Mouse (Mus musculus) right cerebral cortex, postnatal 36 days (tissue): ENCODE measurements around the gene Olfr986.
A peak's percentile ranks its signal among the peaks of the same experiment; 100 is the strongest.
"Not testable (repeated sequence)": the region's sequence is repeated elsewhere in the genome, so short reads cannot be mapped to it uniquely, and the experiment has no call there.

Experiments used
- DNase-seq, 2 experiments: peaks; one replicate each; pipeline ENCODE4 v3.0.0; 2022; ENCODE audit warnings: low spot score in 2 of 2, mixed read lengths in 1 of 2

The Olfr986 gene

DNA sequence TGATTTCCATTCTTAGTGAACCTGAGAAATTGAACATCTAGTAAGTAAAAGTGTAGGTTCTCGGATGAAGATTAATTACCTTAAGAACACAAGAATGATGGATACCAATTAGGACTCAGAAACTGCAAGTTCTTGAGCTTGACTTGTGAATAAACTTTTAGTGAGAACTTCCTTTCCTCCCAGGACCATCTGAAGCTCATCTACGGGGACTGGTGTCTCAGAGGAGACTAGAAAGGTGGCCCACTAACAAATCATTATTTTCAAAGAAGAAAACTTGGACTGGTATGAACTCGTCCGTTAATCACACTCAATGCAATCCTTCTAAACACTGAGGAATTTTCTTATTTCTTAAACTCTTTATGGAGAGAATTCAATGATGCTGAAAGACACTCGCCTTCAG lies at the start of gene Olfr986:
Gene Olfr986 (plus strand): TSS at position 301 of the 400 bp plus-strand sequence.
- DNase-seq, result no peak

DNA sequence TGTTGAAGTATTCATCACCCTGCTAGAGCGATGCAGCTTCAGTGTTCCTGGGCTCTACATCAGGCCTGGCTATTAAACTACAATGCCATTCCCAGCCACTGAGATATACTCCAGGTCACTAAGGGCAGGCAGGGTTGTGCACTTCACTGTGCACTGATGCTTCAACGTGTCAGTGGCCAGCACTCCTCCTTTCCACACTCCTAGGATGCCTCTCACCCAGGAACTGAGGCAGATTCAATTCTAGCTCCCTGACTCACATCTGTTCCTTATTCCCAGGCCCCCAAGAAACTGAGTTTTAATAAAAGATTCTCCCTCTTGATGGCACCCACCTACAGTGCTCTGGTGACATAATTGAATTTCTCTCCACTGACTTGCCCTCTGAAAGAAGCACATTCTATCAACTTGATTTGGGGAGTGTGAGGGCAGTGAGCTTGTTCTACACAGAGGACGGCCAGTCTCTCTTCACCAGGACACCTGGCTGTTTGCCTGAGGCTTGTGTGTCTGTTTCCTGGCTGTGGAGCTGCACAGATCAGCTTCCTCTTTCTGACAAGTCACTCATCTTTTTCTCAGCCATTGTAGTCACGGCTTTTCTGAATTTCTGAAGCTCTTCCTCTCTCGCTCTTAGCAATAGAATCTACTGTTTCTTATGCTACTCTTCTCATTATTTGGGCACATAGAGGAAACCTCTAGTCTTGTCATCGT lies 43.6 kb upstream of the Olfr986 start:
- no peak for DNase-seq

DNA sequence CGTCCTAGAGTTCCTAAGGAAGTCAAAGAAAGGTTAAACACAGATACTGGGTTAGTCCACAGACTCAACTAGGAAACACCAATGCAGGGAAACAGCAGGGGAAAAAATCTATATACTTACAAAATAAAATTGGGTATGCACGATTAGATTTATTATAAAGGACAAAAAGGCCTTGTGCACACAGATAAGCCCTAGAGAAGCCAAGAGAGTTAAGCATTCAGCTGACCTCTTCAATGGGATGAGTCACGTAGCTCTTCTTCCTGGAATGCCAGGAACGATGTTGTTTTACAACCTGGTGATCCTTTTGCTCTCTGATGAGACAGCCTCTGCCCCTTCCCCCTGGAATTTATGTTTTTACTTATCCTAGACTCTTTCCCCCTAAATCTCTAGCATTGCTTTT lies 41.2 kb upstream of the Olfr986 start:
- no peak for DNase-seq

DNA sequence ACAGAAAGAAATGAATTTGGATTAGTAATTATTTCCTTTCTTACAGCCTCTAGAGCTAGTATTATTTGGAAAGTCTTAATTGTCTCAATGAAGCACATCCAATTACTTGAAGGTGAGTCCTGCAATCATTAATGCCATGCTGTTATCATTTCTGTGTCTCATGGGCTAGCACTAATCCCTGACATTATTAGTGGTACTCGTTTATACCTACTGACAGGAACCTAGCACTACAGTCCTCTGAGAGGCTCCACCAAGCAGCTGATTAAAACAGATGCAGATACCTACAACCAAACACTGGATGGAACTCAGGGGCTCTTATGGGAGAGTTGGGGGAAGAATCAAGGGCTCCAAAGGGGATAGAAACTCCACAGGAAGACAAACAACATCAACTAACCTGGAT lies 39.2 kb upstream of the Olfr986 start:
- no peak for DNase-seq

DNA sequence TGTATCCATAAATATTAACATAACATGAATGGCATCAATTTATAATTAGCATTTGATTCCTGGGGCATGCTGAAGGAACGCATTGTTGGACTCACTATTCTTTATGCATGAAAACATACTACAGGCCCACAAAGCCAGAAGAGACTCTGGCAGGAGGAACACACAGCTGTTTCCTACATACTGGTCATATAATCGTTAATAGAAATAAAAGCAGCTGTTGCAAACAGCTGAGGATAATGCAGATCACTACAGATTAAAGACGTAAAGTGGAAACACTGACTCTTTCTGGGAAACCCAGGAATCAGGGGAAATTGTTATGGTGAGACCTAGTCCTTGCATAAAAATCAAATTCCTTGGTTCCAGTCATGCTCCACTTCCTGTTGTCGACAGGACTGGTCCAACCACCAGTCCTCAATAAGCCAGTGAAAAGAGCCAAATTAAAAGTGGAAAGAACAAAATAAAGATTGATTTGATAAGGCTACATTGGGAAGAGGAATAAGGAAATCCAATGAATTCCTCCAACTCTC lies 25.5 kb upstream of the Olfr986 start:
- no peak for DNase-seq

DNA sequence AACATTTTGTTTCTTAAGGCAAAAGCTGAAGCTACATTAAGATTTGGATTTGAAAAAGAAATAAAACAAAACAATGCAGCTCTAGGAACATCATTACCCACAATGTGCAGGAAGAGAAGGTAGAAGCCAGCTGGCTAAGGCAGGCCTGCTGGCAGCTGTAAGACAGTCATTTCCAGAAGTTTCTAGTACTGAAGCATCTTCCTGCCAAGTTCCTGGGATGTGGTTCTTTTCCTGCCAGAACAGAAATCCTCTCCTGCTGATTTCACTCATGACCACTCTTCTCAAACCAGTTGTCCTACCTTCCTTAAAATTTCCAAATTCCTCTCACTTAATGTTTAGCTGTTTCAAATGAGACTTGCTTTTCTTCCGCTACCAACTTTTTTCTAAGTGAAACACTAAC lies 14.3 kb upstream of the Olfr986 start:
- no peak for DNase-seq

DNA sequence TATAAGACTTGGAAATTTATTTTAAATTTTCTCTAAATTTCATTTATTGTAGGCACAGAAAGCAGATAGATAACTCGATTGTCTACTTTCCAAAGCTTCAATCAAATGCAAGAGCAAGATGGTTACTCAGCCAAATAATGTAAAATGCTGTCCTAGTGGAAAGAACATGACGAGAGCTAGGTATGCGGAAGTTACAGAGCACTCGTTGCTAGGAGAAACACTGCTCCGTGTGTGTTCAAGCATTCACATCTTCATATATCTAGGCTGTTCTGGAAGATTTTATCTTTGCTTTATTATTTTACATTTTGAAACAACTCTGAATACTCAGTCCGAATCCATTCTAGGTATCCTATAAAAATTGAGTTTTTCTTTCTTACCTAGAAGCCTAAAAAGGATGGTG lies 3.7 kb upstream of the Olfr986 start:
- DNase-seq, result no peak

DNA sequence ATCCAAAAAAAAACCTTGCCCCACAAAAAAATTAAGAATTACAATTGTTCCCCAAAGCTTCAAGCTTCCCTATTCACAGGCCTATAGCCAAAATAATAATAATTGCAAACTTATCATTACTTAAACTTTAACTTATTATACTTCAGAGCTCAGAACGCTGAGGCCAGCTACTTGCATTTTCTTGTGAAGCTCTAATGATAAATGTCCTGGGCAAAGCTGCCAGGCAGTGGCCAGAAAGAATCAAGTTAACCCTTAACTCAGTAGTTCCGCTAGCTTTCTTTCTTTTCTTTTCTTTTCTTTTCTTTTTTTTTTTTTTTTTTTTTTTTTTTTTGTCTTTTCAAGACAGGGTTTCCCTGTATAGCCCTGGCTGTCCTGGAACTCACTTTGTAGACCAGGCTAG lies 4.4 kb downstream of the Olfr986 start:
- not testable (repeated sequence) for DNase-seq

DNA sequence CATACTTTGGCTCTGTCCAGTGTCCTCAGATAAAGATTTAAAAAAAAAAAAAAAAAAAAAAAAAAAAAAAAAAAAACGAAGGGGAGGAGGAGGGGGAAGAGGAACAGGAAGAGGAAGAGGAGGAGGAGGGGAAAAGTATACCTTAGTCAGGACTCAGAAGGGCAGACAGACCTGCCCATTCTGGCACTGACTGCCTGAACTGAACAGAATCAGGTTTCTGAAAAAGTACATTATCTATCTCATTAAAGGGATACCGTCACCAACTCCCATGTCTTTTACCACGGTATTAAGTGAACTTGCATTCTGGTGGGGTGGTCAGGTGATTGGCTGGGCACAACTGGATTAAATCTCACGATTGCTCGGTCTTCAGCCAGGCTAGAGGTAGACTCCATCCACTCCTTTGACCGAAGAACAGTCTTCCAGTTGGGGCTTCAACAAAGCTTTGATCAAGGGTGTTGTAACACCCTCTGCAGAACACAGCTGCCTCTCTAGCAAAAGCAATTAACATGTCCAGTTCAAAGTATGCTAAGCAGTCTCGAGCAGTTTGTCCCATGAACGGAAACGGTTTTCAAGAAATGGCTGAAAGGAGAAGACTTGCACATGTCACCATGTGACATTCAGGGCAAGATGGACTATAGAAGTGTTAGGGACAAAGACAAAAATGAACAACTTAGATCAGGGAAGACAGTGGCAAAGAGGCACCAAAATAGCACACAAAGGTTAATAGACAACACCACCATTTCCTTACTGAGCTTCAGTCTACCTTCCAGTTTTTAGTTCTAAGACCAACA lies 10.6 kb downstream of the Olfr986 start:
- DNase-seq, result no peak

DNA sequence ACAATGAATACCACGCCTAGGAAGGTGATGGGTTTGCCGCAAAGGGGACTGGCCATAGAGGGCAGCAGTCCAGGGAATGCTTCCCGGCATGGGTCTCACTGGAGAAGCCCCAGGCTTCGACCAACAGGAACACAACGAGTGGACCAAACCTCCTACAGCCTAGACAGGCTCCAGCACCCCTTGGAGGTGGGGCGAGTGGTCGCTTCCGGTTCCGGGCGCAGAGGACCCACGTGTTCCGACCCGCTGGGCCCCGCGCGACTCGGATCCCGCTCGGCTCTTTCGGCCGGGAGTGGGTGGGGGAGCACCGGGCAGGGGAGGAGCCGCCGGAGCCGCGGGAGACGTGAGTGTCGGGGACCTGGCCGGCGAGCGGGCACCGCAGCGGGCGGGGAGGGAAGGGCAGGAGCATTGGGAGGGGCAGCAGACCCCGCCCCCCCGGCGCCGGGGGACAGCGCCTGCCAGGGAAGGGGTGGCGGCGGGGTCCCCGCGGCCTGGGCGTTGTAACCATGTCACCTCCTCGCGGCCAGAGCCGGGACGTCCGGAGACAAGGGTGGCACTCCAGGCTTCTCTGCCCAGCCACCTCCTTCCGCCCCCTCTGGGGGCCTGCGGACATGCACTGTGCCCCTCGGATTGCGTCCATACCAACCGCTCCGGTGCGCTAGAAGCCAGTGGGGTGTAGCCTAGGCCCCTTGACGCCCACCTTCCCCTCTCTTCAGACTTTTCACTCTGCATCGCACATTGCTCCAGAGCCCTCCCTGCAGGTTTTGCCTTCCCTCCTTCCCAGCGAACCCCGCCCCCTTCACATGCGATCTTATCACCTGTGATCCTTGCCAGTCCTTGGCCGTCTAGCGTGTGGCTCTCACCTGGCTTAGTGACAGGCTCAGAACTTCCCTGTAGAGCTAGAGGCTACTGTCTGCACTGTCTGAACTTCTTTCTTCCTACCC lies 11.6 kb downstream of the Olfr986 start, which contains the start of gene Zfp202:
Gene Zfp202 (plus strand): TSS at position 219 of the 941 bp plus-strand sequence.
- DNase-seq, result peak; percentile 80 to 83

DNA sequence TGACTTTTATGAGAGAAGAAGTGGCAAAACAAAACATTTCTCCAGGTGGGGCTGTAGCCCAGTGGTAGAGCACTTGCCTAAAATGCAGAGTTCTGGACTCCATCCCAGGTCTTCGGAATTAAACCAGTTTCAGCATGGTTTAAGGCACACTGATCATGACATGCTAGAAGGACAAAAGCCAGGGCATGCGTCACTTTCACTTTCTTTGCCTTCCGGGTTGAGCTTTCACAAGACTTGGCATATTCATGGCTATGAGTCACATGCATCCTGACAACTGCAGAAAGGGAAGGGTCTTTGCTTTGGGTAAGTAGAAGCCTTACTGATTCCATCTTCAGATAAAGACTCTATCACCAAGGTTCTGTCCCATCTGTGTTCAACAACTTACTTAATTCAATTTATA lies 15.3 kb downstream of the Olfr986 start:
- no peak for DNase-seq

DNA sequence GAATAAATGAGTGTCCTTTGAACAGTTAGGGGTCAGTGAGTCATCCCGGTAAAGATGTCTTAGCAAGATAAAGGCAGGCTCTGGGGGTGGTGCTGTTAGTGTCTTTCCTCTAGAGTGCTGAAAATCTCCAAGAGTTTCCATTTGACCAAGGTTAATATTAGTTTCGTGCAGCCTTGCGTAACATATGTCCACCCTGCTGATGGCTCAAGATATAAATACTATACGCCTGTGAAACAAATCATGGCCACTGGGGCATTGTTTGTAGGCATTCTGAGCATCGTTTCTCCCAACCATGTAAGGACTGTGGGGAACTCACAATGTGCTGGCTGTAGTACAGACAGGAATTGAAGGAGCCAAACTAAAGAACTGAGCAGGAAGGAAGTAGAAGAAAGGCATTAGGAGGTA lies 25.8 kb downstream of the Olfr986 start:
- no peak for DNase-seq

DNA sequence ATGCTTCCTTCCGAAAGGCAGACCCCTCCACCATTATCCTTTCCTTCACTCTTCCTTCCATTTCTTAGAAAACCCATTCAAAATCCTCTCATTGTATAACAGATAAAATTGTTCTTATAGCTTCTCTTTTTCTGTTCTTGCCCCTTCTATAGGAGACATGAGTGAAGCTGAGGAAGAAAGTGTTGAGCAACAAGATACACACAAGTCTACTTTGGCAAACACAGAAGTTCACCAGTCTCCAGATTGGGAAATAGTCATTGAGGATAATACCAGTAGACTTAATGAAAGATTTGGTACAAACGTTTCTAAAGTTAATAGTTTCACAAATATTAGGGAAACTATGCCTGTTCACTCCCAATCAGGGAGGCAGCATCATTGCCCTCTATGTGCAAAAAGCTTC lies 30.0 kb downstream of the Olfr986 start:
- no peak for DNase-seq

DNA sequence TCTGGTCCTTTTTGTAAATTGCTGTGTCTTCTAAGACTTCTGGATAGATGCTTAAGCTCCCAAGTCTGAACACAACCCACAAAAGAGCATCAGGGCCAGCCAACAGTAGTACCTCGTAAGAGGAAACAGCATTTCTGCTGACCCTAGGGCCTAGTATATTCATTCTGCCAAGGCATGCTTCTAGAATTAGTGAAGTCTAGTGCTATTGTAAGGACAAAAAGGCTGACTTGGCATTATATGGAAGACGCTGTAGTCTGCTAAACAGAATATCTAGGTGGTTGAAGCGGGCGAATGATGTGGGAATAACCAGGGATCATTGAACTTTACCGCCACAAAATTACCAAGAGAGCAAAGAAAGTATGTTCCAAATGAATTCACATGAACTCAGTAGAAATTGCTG lies 33.3 kb downstream of the Olfr986 start:
- no peak for DNase-seq

DNA sequence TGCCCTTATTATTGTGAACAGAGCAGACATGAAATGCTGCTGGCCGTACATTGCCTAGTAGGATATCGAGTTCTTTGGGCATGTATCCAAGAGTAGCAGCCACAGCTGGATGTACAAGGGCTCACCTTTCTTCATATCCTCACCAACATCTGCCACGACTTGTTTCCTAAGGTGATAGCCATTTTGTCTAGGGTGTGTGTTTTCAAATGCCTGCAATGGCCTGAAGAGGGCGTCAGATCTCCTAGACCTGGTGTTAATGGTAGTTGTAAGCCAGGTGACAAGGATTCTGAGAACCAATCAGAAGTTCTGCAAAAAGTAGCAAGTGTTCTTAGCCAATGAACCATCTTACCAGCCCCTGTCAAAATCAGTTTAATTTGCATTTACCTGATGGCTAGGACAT lies 35.9 kb downstream of the Olfr986 start:
- no peak for DNase-seq

DNA sequence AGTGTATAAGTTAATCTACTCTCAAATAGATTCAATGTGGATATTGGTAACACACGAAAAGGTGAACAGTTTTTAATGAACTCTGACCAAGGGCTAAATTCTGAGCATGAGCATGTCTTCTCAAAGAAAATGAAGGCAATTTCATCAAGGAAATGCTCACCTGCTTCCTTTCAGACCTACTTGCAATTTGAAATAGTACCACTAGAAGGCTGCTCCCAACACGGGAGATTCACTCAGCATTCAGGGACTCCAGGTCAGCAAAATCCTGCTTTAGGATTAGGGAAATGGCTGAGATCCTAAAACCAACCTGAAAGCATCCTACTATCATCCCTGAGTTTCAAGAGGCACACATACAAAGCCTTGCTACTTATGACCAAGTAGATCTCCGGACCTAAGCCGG lies 43.6 kb downstream of the Olfr986 start:
- no peak for DNase-seq

DNA sequence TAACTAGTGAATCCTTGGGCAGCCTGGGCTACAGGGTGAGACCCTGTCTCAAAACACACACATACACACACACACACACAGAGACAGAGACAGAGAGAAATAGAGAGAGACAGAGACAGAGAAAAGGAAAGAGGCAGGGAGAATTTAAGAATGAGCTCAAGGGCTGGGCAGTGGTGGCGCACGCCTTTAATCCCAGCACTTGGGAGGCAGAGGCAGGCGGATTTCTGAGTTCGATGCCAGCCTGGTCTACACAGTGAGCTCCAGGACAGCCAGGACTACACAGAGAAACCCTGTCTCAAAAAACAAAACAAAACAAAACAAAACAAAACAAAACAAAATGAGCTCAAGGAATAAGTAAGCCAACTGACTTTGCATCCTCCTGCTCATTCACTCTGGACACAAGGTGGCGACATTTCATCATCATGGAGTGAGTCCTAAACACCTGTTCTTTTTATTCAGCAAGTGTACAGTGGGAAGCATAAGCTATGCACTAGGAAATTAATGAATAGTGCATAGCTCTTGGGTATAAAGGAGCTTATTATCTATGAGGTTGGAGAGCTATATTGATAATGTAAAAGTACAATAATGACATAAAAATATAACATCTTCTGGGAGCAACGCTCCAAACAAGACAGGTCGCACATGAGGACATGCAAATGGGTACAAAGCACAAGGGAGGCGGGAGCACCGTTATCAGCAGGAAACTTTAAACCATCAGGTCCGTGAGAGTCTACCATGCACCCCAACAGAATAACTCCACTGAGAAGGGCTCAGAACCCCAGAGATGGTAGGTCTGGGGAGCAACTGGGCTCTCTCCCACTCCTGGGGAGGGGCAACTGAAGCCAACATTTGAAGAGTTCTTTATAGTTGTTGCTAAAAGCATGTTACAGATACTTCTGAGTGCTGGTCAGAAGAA lies 47.4 kb downstream of the Olfr986 start:
- peak in 1 of 2 experiments; percentile 22 for DNase-seq

DNA sequence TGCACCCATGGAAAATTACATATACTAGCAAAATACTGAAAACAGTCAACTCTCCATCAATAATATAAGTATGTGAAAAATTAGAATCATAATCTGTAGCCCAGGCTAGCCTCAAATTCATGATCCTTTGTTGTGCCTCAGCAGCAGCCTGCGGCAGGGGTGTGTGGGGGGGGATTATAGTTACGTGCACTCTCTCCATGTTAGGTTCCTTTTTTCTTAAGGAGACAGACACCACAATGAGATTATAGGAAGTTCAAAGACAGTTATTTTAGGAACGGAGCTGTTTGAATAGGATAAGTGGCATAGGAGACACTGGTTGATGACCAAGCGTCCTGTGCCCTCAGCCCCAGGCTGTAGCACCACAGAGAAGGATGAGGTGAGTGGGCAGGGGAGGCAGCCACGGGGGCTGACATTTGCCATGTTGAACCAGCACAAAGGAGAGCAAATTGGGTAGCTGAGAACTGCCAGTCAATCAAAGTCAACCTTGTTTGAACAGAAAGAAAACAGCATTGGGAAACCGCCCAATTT lies 48.1 kb downstream of the Olfr986 start:
- no peak for DNase-seq

DNA sequence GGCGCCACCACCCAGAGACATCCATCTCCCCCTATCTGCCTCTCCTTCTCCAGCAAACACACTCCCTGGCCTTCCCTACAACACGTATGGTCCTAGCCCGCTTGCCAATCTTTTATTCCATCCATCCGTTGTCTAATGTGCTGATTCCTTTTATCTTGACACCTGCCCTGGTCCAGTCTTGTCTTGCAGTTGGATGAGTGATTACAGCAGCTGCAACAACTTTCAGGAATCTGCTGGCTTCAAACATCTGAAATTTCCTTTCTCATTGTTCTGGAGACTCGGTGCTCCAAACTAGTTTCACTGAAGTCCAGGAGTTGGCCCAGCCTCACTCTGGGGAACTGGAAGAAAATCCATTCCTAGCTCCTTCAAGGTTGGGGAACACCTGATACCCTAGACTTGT lies 48.8 kb downstream of the Olfr986 start:
- no peak for DNase-seq

DNA sequence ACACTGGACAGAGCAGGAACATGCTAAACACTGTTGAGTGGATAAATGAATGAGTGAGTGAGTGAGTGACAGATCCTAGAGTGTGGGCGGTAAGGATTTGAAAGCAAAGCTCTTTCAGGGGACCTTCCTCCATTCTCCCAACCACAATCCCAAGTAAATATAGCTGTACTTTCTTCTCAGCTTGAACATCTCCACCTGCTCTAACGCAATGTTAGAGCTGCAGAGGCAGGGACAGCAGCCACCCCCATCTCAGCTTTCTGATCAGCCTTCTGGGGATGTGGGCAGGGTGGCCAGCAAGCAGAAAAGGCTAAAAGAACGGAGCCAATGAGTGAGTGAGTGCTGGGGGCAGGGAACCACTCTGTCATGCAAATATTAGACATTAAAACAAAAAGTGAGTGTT lies 50.3 kb downstream of the Olfr986 start:
- no peak for DNase-seq
